Mouse (Mus musculus): Measurements from ENCODE around the gene Hist1h2bl. TPM values are rescaled to one million over a fixed set of nuclear protein-coding genes. Genes with fewer than 3 reads are reported as not detected.
A peak's percentile ranks its signal among the peaks of the same experiment; 100 is the strongest.
"Not testable (repeated sequence)": the region's sequence is repeated elsewhere in the genome, so short reads cannot be mapped to it uniquely, and the experiment has no call there.

The Hist1h2bl gene
- polyA plus RNA-seq, 1 experiment from 2014 or later: 2.1 TPM

GRCm38 (mm10) chr13:21751827-21752226 is 35.9 kb upstream of the Hist1h2bl start:
- Histone ChIP-seq H3K36me3 (ENCODE audit: insufficient read depth, low read length) (no peaks in the 10 kb centered on the region), H3K27me3 (ENCODE audit: insufficient read depth, low read length) (no peaks in the 10 kb centered on the region), H3K4me1 (replicated peaks; ENCODE audit: insufficient read depth, low read length) (no peaks in the 10 kb centered on the region), H3K9me3 (replicated peaks; ENCODE audit: low read length) (no peaks in the 10 kb centered on the region), H3K9ac (ENCODE audit: low read depth, low read length) (no peak overlapping the region), H3K4me2 (ENCODE audit: low read length) (0 out of 2 replicates have a peak overlapping the region, but pooled peaks have one; percentile 16), H3K4me3 (replicated peaks; ENCODE audit: low read depth, low read length) (no peak overlapping the region), H3K27ac (no peak overlapping the region)
- DNase-seq (ENCODE audit: low spot score) (no peak), ATAC-seq (replicated peaks; ENCODE audit: low FRiP score, low read depth) (no peak)
- 78% methylated on average over 3 of the region's 3 CpGs for whole genome bisulfite sequencing
- no peak for TF ChIP-seq CTCF (IDR thresholded peaks at IDR 0.05; ENCODE audit: low read depth)

- Histone ChIP-seq H3K27me3 (ENCODE audit: insufficient read depth, low read length) (no peaks in the 10 kb centered on the region), H3K27ac (no peak overlapping the region), H3K9me3 (replicated peaks; ENCODE audit: low read length) (no peaks in the 10 kb centered on the region), H3K4me1 (replicated peaks; ENCODE audit: insufficient read depth, low read length) (no peaks in the 10 kb centered on the region), H3K4me3 (replicated peaks; ENCODE audit: low read depth, low read length) (no peak overlapping the region), H3K4me2 (ENCODE audit: low read length) (no peak overlapping the region), H3K36me3 (ENCODE audit: insufficient read depth, low read length) (no peaks in the 10 kb centered on the region), H3K9ac (ENCODE audit: low read depth, low read length) (no peak overlapping the region)
- ATAC-seq (replicated peaks; ENCODE audit: low FRiP score, low read depth) (no peak), DNase-seq (ENCODE audit: low spot score) (no peak)
- no peak for TF ChIP-seq CTCF (IDR thresholded peaks at IDR 0.05; ENCODE audit: low read depth)
Measured at GRCm38 (mm10) chr13:21751417-21751816, 35.5 kb upstream of the Hist1h2bl start.

- ATAC-seq (replicated peaks; ENCODE audit: low FRiP score, low read depth) (peak; percentile 70), DNase-seq (ENCODE audit: low spot score) (peak; percentile 90)
- not testable (repeated sequence) for H3K4me1 ChIP-seq (replicated peaks; ENCODE audit: insufficient read depth, low read length); H3K27me3 ChIP-seq (ENCODE audit: insufficient read depth, low read length); H3K9me3 ChIP-seq (replicated peaks; ENCODE audit: low read length); H3K36me3 ChIP-seq (ENCODE audit: insufficient read depth, low read length)
- Histone ChIP-seq H3K4me3 (replicated peaks; ENCODE audit: low read depth, low read length) (peak within 1 kb of the TSS; percentile 35), H3K9ac (ENCODE audit: low read depth, low read length) (peak within 1 kb of the TSS; percentile 43), H3K4me2 (ENCODE audit: low read length) (peak within 1 kb of the TSS; percentile 51), H3K27ac (peak within 1 kb of the TSS; percentile 86)
- under 1% methylated on average over 43 of the region's 56 CpGs for WGBS
Measured at GRCm38 (mm10) chr13:21750159-21751017, 34.4 kb upstream of the Hist1h2bl start, which contains the start of gene Hist1h4k. Gene Hist1h4k (minus strand): TSS chr13:21750505.

- H3K4me2 ChIP-seq (ENCODE audit: low read length): peak overlapping the region; percentile 51
- H3K9me3 ChIP-seq (replicated peaks; ENCODE audit: low read length): no peaks in the 10 kb centered on the region
- H3K4me3 ChIP-seq (replicated peaks; ENCODE audit: low read depth, low read length): peak overlapping the region; percentile 35
- H3K9ac ChIP-seq (ENCODE audit: low read depth, low read length): peak overlapping the region; percentile 43
- H3K27me3 ChIP-seq (ENCODE audit: insufficient read depth, low read length): no peaks in the 10 kb centered on the region
- H3K27ac ChIP-seq: peak overlapping the region; percentile 86; the same call in 1 of the 2 replicates
- no peaks in the 10 kb centered on the region for H3K36me3 ChIP-seq (ENCODE audit: insufficient read depth, low read length)
- DNase-seq (ENCODE audit: low spot score) (peak; percentile 38), ATAC-seq (replicated peaks; ENCODE audit: low FRiP score, low read depth) (no peak)
- 5% methylated on average over 5 of the region's 5 CpGs for WGBS
- H3K4me1 ChIP-seq (replicated peaks; ENCODE audit: insufficient read depth, low read length): no peaks in the 10 kb centered on the region
- TF ChIP-seq CTCF (IDR thresholded peaks at IDR 0.05; ENCODE audit: low read depth): no peak
Measured at GRCm38 (mm10) chr13:21749387-21750158, 33.6 kb upstream of the Hist1h2bl start.

GRCm38 (mm10) chr13:21745006-21745405 is 29.1 kb upstream of the Hist1h2bl start:
- DNase-seq (ENCODE audit: low spot score) (no peak), ATAC-seq (replicated peaks; ENCODE audit: low FRiP score, low read depth) (no peak)
- Histone ChIP-seq H3K4me3 (replicated peaks; ENCODE audit: low read depth, low read length) (no peak overlapping the region), H3K4me2 (ENCODE audit: low read length) (no peak overlapping the region), H3K9ac (ENCODE audit: low read depth, low read length) (no peak overlapping the region), H3K27ac (no peak overlapping the region), H3K4me1 (replicated peaks; ENCODE audit: insufficient read depth, low read length) (no peaks in the 10 kb centered on the region), H3K36me3 (ENCODE audit: insufficient read depth, low read length) (no peaks in the 10 kb centered on the region), H3K27me3 (ENCODE audit: insufficient read depth, low read length) (no peaks in the 10 kb centered on the region), H3K9me3 (replicated peaks; ENCODE audit: low read length) (no peaks in the 10 kb centered on the region)
- no peak for TF ChIP-seq CTCF (IDR thresholded peaks at IDR 0.05; ENCODE audit: low read depth)
- 78% methylated on average over 1 of the region's 1 CpGs for WGBS

- not testable (repeated sequence) for H3K9me3 ChIP-seq (replicated peaks; ENCODE audit: low read length); H3K4me1 ChIP-seq (replicated peaks; ENCODE audit: insufficient read depth, low read length); H3K36me3 ChIP-seq (ENCODE audit: insufficient read depth, low read length); H3K27me3 ChIP-seq (ENCODE audit: insufficient read depth, low read length)
- H3K4me2 ChIP-seq (ENCODE audit: low read length): peak within 1 kb of the TSS; percentile 68
- H3K4me3 ChIP-seq (replicated peaks; ENCODE audit: low read depth, low read length): peak within 1 kb of the TSS; percentile 47
- H3K27ac ChIP-seq: peak within 1 kb of the TSS; percentile 93
- H3K9ac ChIP-seq (ENCODE audit: low read depth, low read length): peak within 1 kb of the TSS; percentile 62
- WGBS: under 1% methylated on average over 43 of the region's 56 CpGs
- ATAC-seq (replicated peaks; ENCODE audit: low FRiP score, low read depth) (peak; percentile 85), DNase-seq (ENCODE audit: low spot score) (peak; percentile 92)
Measured at GRCm38 (mm10) chr13:21734906-21735767, 19.2 kb upstream of the Hist1h2bl start, which contains the start of gene Hist1h4j. Gene Hist1h4j (plus strand): TSS chr13:21735064.

All from kidney, postnatal 0 days (tissue).